Mouse (Mus musculus) cortical plate, adult 2 months (tissue): ENCODE data around the gene Pah.

Experiments used
- CTCF ChIP-seq: fragments of 200-500 bp; IDR thresholded peaks from 2 replicates; pipeline ENCODE4 v1.5.1; 2011; ENCODE audit warnings: mild to moderate bottlenecking, control low read depth, low read length; ENCODE audit not compliant: insufficient read depth; ENCODE audit errors: extremely low read depth
- POLR2A ChIP-seq: fragments of 200-500 bp; IDR thresholded peaks from 2 replicates; pipeline ENCODE4 v1.6.1; 2011; ENCODE audit warnings: mild to moderate bottlenecking, low read length, control low read depth; ENCODE audit not compliant: insufficient read depth; ENCODE audit errors: extremely low read depth

- TF ChIP-seq POLR2A, result no peak
- TF ChIP-seq CTCF, result peak; percentile 57
Measured at GRCm38 (mm10) chr10:87502283-87502682, 19.3 kb upstream of the Pah start.
